Mouse (Mus musculus) small intestine, adult 2 months (tissue): ENCODE measurements at regions not wholly inside any gene's neighbourhood (a gene's known extent, or its start where the extent isn't known, plus 50 kb on each side); places are given as distances from the start of the nearest gene placed in this dataset.

Experiments
- H3K27ac ChIP-seq: fragments of 200-500 bp; 2 replicates; pipeline ENCODE4 v1.5.1; 2012; ENCODE audit warnings: low read depth, low read length, control low read depth, inconsistent platforms; ENCODE audit not compliant: insufficient read depth
- H3K27me3 ChIP-seq: fragments of 200-500 bp; 2 replicates; pipeline ENCODE4 v1.6.1; 2012; ENCODE audit warnings: mild to moderate bottlenecking, moderate library complexity, low read length, inconsistent platforms; ENCODE audit not compliant: control insufficient read depth, insufficient read depth
- H3K36me3 ChIP-seq: fragments of 200-500 bp; 2 replicates; pipeline ENCODE4 v1.6.1; 2012; ENCODE audit warnings: mild to moderate bottlenecking, low read length, control low read depth, inconsistent platforms; ENCODE audit not compliant: control insufficient read depth, insufficient read depth
- H3K4me1 ChIP-seq: fragments of 200-500 bp; 2 replicates; pipeline ENCODE4 v1.6.1; 2012; ENCODE audit warnings: low read length, inconsistent platforms, mixed read lengths; ENCODE audit not compliant: control insufficient read depth, insufficient read depth, insufficient read length
- H3K4me3 ChIP-seq: fragments of 200-500 bp; 2 replicates; pipeline ENCODE4 v1.5.1; 2012; ENCODE audit warnings: low read depth, mild to moderate bottlenecking, control low read depth, inconsistent platforms, low read length, moderate library complexity
- CTCF ChIP-seq: fragments of 200-500 bp; IDR thresholded peaks from 2 replicates; pipeline ENCODE4 v1.5.1; 2012; ENCODE audit warnings: low read depth, mild to moderate bottlenecking, control low read depth, inconsistent platforms, low read length, moderate library complexity, mixed read lengths; ENCODE audit not compliant: insufficient replicate concordance, insufficient read length; ENCODE audit errors: extremely low read depth
- POLR2A ChIP-seq: fragments of 200-500 bp; IDR thresholded peaks from 2 replicates; pipeline ENCODE4 v1.6.1; 2012; ENCODE audit warnings: low read depth, mild to moderate bottlenecking, control low read depth, inconsistent platforms, low read length, moderate library complexity
- WGBS: fragments of 180-500 bp; shearing (Covaris S2); methylation state at CpG from one replicate; pipeline ENCODE4 v1.1.7; 2018; 5-methylcytosine and 5-hydroxymethylcytosine counted together

DNA sequence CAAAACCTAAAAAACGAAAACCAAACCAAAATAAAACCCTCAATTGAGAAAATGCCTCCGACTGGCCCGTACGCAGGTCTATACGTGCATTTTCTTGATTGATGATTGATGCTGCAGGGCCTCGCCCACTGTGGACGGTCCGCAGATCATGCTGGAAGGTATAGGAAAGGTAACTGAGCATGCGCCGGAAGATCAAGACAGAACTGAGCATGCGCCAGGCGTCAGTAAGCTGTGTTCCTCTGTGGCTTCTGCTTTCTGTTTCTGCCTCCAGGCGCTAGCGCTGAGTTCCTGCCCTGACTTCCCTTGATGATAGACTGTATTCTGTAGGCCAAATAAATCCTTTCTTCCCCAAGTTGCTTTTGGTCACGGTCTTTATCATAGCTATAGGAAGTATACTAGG, 264.6 kb upstream of the Kazn start:
- Histone ChIP-seq H3K27me3 (no peaks in the 10 kb centered on the region), H3K4me3 (no peak overlapping the region), H3K27ac (no peak overlapping the region), H3K4me1 (no peaks in the 10 kb centered on the region), H3K36me3 (no peaks in the 10 kb centered on the region)
- 91% methylated on average over 15 of the region's 15 CpGs for WGBS
- TF ChIP-seq CTCF (no peak), POLR2A (no peak)

DNA sequence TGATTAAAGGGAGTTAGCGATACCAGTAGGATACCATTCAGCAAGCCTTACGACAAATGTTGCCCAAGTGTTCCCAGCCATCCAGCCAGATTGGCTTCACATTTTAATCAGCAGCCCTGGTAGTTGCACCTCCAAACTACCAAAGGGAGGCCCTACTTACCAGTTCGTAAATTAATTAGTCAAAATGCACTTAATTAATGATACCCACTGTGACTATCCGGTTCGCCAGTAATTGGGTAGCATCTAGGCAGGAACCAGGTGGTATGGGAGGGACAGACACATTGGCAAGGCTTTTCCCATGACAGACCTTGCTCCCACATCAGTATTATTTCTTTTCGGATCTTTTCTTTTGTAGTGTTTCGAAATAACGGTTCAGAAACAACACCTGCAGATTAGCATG, 262.0 kb upstream of the Kazn start:
- Histone ChIP-seq H3K27me3 (no peaks in the 10 kb centered on the region), H3K4me3 (no peak overlapping the region), H3K36me3 (no peaks in the 10 kb centered on the region), H3K4me1 (no peaks in the 10 kb centered on the region), H3K27ac (no peak overlapping the region)
- WGBS, result 87% methylated on average over 8 of the region's 8 CpGs
- TF ChIP-seq POLR2A, result no peak
- no peak for TF ChIP-seq CTCF

DNA sequence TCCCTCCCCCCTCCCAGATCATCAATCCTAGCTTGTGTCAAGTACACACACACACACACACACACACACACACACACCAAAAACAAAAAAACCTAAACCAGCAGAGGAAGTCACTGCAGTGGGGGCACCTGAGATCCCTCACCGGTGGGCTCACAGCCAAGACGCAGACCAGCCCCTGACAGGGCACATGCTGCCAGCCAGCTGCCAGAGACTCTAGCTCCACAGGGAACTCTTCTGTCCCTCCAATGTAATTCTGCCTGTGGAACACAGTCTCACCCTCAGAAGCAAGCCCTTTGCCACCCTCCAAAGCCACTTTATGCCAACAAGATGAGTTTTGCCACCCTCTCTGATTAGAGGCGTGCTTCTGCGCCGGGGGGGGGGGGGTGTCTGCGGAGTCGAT, 261.3 kb upstream of the Kazn start:
- Histone ChIP-seq H3K4me3 (no peak overlapping the region), H3K4me1 (no peaks in the 10 kb centered on the region), H3K27me3 (no peaks in the 10 kb centered on the region), H3K36me3 (no peaks in the 10 kb centered on the region), H3K27ac (no peak overlapping the region)
- TF ChIP-seq POLR2A, result no peak
- TF ChIP-seq CTCF, result no peak
- WGBS, result 70% methylated on average over 7 of the region's 7 CpGs

DNA sequence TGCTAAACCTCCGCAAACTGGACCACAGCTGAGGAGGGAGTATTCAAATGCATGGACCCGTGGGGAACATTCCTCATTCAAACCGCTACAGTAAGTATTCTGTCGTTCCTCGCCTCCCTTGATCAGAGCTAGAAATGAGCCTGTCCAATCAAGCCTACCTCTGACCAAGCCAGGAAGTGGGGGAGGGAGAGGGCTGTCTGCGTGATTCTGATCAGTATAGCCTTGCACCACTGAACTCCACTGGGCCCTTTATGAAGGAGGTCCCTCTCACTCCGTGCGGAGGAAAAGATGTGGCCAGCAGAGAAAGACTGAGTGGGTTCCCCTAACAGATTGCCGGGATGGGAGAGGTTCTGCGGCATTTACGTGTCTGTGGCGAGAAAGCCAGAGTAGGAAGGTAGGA, 257.4 kb upstream of the Kazn start:
- WGBS, result 48% methylated on average over 12 of the region's 12 CpGs

DNA sequence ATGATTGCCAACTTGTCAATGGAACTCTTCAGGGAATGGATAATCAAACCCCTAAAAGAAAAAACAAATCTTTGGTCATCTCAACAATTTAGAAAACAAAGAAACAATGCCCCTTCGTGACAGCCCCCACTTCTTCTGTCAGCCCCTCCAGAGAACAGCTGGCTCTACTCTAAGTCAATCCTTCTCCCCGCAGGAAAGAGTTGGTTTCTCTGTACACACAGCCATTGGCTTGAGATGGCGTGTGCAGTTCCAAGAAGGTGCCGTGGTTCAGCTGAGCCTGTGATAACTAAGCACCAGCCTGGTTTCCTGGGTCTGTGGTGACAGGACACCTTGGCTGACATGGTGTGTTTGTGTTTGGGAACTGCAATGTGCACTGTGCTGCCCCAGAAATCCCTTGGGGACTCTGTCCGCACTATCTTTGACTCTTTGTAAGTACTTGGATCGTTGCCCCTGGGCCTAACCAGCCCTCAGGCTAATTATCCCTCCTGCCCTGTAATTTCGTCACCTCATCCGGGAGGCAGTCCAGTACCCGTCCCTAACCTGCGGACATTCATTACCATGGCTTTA, 253.8 kb upstream of the Kazn start:
- H3K27ac ChIP-seq, result no peak overlapping the region
- H3K36me3 ChIP-seq, result no peaks in the 10 kb centered on the region
- no peaks in the 10 kb centered on the region for H3K4me1 ChIP-seq
- TF ChIP-seq POLR2A, result no peak
- no peak for TF ChIP-seq CTCF
- WGBS, result 65% methylated on average over 10 of the region's 10 CpGs
- H3K27me3 ChIP-seq, result no peaks in the 10 kb centered on the region
- no peak overlapping the region for H3K4me3 ChIP-seq

More for the DNA sequence above, 257.4 kb upstream of the Kazn start:
- TF ChIP-seq CTCF (no peak), POLR2A (no peak)
- Histone ChIP-seq H3K27ac (no peak overlapping the region), H3K4me3 (no peak overlapping the region), H3K36me3 (no peaks in the 10 kb centered on the region), H3K4me1 (no peaks in the 10 kb centered on the region), H3K27me3 (no peaks in the 10 kb centered on the region)

DNA sequence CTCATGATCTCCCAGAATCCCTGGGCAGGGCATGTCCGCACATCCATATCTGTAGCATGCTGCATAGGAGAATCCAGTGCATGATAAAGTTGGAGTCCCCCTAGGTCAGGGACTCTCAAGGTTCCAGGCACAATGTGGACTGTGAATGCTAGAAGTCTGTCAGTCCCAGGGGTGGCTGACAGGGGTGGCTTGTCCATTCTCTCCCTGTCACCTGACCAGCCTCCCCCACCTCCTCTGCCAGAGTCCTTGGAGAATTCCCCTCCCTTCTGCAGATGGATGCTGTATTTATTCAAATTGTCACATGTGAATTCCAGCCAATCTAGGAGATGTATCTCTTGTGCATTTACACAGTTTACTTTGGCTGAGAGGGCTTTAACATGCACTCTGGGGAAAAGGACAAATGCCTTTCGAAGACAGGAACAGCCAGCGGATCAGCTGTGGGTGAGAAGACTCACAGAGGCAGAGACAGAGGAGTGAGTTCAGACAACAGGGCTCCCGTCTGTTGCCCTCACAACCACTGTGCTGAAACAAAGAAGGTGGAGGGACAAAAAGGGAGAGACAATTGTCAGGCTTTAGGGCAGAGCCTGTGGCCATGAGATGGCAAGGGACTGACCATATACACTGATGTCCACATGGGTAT, 246.7 kb upstream of the Kazn start:
- H3K4me1 ChIP-seq, result no peaks in the 10 kb centered on the region; the same call in 1 of the 2 replicates
- H3K36me3 ChIP-seq, result no peaks in the 10 kb centered on the region
- no peak overlapping the region for H3K27ac ChIP-seq
- H3K27me3 ChIP-seq, result no peaks in the 10 kb centered on the region
- no peak overlapping the region for H3K4me3 ChIP-seq
- TF ChIP-seq CTCF (no peak), POLR2A (no peak)
- WGBS, result 65% methylated on average over 4 of the region's 4 CpGs

DNA sequence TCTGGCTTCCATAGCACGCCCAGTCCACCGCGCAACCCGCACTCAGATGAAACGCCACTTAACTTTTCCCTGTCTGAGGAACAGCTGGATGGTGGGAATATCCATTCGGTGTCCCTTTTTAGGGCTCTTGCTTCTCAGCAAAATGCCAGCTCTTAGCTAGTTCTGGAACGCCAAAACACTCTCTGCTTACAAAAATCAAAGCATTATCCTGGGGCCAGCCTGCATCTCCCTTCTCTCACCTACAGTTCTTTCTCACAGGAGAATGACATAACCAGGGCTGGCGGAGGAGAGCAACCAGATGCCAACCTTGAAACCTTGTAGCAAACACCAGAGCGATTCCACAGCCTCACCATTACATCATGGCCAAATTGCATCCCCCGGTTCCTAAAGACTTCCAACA, 236.4 kb upstream of the Kazn start:
- Histone ChIP-seq H3K27ac (no peak overlapping the region), H3K4me3 (no peak overlapping the region), H3K36me3 (no peaks in the 10 kb centered on the region), H3K4me1 (no peaks in the 10 kb centered on the region), H3K27me3 (no peaks in the 10 kb centered on the region)
- WGBS, result 86% methylated on average over 10 of the region's 10 CpGs
- TF ChIP-seq POLR2A (no peak), CTCF (no peak)

DNA sequence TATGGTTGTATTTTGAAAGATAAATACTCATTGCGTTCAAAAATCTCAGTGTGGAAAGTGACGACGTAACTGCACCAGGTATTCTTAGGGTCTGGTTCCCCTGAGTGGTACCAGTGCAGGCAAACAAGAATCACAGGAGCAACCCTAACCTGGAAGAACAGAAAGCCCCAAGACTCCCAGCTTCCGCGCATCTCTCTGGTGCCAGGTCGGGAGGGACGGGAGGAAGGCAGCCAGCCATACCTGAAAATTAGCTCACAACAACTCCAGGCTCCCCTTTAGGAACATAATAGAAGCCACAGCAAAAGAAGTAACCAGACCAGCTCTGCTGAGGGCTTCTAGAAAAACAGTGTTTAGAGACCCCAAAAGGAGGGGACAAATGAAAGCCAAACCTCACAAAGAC, 235.4 kb upstream of the Kazn start:
- WGBS, result 86% methylated on average over 7 of the region's 7 CpGs
- Histone ChIP-seq H3K27me3 (no peaks in the 10 kb centered on the region), H3K27ac (no peak overlapping the region), H3K4me1 (no peaks in the 10 kb centered on the region), H3K36me3 (no peaks in the 10 kb centered on the region), H3K4me3 (no peak overlapping the region)
- TF ChIP-seq CTCF, result no peak
- no peak for TF ChIP-seq POLR2A
